Mouse (Mus musculus) liver, embryonic 16.5 days (tissue): ENCODE data around the gene Npc1l1. TPM values are rescaled to one million over a fixed set of nuclear protein-coding genes. Genes with fewer than 3 reads are reported as not detected.

Experiments used
- ATAC-seq: fragments of 200-750 bp; cut with Nextera tagmentation; 2 replicates; pipeline ENCODE4 v1.8.0; 2017; ENCODE audit warnings: low read depth, mild to moderate bottlenecking, moderate number of reproducible peaks, moderate library complexity
- H3K27ac ChIP-seq: fragments of 300-500 bp; sonication (generic); 2 replicates; pipeline ENCODE4 v1.5.1; 2014; ENCODE audit warnings: mild to moderate bottlenecking, low read length
- H3K27me3 ChIP-seq: fragments of 300-500 bp; sonication (generic); 2 replicates; pipeline ENCODE4 v1.6.1; 2014; ENCODE audit warnings: low read depth, low read length, mixed read lengths; ENCODE audit not compliant: control insufficient read depth, insufficient read depth
- H3K36me3 ChIP-seq: fragments of 300-500 bp; sonication (generic); 2 replicates; pipeline ENCODE4 v1.6.1; 2014; ENCODE audit warnings: mild to moderate bottlenecking; ENCODE audit not compliant: control insufficient read depth, insufficient read depth
- H3K4me1 ChIP-seq: fragments of 300-500 bp; sonication (generic); 2 replicates; pipeline ENCODE4 v1.6.1; 2014; ENCODE audit warnings: low read depth, low read length, mixed read lengths; ENCODE audit not compliant: control insufficient read depth
- H3K4me2 ChIP-seq: fragments of 300-500 bp; sonication (generic); 2 replicates; pipeline ENCODE4 v1.6.1; 2014; ENCODE audit warnings: low read depth, low read length, mixed read lengths
- H3K4me3 ChIP-seq: fragments of 300-500 bp; sonication (generic); 2 replicates; pipeline ENCODE4 v1.5.1; 2014; ENCODE audit warnings: low read depth, mild to moderate bottlenecking, low read length
- H3K9ac ChIP-seq: fragments of 300-500 bp; sonication (generic); 2 replicates; pipeline ENCODE4 v1.6.1; 2014; ENCODE audit warnings: low read depth, low read length
- H3K9me3 ChIP-seq: fragments of 300-500 bp; sonication (generic); replicated peaks from 2 replicates; pipeline ENCODE4 v1.6.1; 2016; ENCODE audit warnings: low read length; ENCODE audit not compliant: control insufficient read depth
- WGBS: fragments of 180-500 bp; shearing (Covaris S2); extraction: QIAGEN DNeasy Blood & Tissue Kit; methylation state at CpG from one replicate; pipeline ENCODE4 v1.1.7; 2014; ENCODE audit not compliant: insufficient replicate concordance; 5-methylcytosine and 5-hydroxymethylcytosine counted together
- polyA plus RNA-seq: library from polyadenylated mRNA; unstranded; fragments of >200 nt; fragmentation: Nextera tagmentation; extraction: Ambion mirVana; gene quantifications from 2 replicates; pipeline ENCODE4 v1.2.1, GENCODE M21; 2015

The Npc1l1 gene
- polyA plus RNA-seq, 1 experiment from 2014 or later = 0.26 TPM

- Histone ChIP-seq H3K4me1 (peaks cover 12% of the 10 kb centered on the region), H3K9ac (no peak overlapping the region), H3K36me3 (no peaks in the 10 kb centered on the region), H3K4me2 (no peak overlapping the region), H3K9me3 (no peaks in the 10 kb centered on the region), H3K27ac (no peak overlapping the region), H3K27me3 (no peaks in the 10 kb centered on the region), H3K4me3 (no peak overlapping the region)
- WGBS = 69% methylated on average over 8 of the region's 8 CpGs
- no peak for ATAC-seq
These were observed 52.0 kb downstream of the Npc1l1 start for GRCm38 (mm10) chr11:6177781-6178420.

GRCm38 (mm10) chr11:6175506-6175905 lies 54.4 kb downstream of the Npc1l1 start:
- H3K9ac ChIP-seq = no peak overlapping the region
- H3K4me1 ChIP-seq = peaks cover 12% of the 10 kb centered on the region
- H3K27me3 ChIP-seq = no peaks in the 10 kb centered on the region
- no peak for ATAC-seq
- no peak overlapping the region for H3K4me2 ChIP-seq
- H3K27ac ChIP-seq = no peak overlapping the region
- H3K9me3 ChIP-seq = no peaks in the 10 kb centered on the region
- H3K4me3 ChIP-seq = no peak overlapping the region
- 48% methylated on average over 1 of the region's 1 CpGs for WGBS
- H3K36me3 ChIP-seq = no peaks in the 10 kb centered on the region

GRCm38 (mm10) chr11:6174719-6175118 lies 55.2 kb downstream of the Npc1l1 start:
- H3K36me3 ChIP-seq = no peaks in the 10 kb centered on the region
- H3K9ac ChIP-seq = no peak overlapping the region
- no peak overlapping the region for H3K4me3 ChIP-seq
- H3K27ac ChIP-seq = no peak overlapping the region
- no peaks in the 10 kb centered on the region for H3K27me3 ChIP-seq
- H3K4me1 ChIP-seq = peaks cover 12% of the 10 kb centered on the region
- no peak overlapping the region for H3K4me2 ChIP-seq
- peak; percentile 30; the same call in 1 of the 2 replicates for ATAC-seq
- WGBS = 23% methylated on average over 7 of the region's 7 CpGs
- H3K9me3 ChIP-seq = no peaks in the 10 kb centered on the region

DNA sequence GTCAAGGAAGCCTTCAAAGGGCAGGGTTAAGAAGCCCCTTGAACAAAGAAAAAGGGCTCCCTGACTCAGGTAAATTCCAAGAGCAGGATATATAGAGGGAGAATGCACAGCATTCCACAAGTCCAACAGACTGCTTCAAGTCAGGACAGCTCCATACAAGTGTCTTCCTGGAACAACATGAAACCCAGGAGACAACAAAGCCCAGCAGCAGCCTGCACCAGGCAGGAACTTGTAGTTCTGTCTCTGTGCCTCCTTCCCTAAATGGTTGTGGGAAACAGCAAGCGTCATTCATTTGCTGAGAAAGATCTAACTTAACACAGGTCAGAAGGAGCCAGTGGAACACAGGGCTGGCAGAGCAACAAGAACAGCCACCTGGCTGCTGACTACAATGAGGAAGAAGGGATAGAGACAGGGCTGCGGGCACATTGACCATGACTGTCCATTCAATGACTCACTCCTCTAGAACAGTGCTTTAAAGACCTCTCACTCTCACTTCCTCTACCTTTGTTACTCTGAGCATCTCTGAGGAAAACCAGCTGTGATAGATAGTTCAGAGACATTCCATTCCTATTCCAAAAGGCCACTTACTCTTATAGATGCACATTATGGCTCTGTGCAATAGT lies 60.8 kb downstream of the Npc1l1 start:
- no peak for ATAC-seq
- no peaks in the 10 kb centered on the region for H3K27me3 ChIP-seq
- H3K4me1 ChIP-seq = no peaks in the 10 kb centered on the region
- H3K9me3 ChIP-seq = no peaks in the 10 kb centered on the region
- WGBS = 20% methylated on average over 2 of the region's 2 CpGs
- H3K4me2 ChIP-seq = no peak overlapping the region
- H3K4me3 ChIP-seq = no peak overlapping the region
- H3K27ac ChIP-seq = no peak overlapping the region
- no peaks in the 10 kb centered on the region for H3K36me3 ChIP-seq
- no peak overlapping the region for H3K9ac ChIP-seq

- 84% methylated on average over 12 of the region's 12 CpGs for WGBS
- no peak for ATAC-seq
These were observed 63.6 kb downstream of the Npc1l1 start for GRCm38 (mm10) chr11:6166351-6166750.

DNA sequence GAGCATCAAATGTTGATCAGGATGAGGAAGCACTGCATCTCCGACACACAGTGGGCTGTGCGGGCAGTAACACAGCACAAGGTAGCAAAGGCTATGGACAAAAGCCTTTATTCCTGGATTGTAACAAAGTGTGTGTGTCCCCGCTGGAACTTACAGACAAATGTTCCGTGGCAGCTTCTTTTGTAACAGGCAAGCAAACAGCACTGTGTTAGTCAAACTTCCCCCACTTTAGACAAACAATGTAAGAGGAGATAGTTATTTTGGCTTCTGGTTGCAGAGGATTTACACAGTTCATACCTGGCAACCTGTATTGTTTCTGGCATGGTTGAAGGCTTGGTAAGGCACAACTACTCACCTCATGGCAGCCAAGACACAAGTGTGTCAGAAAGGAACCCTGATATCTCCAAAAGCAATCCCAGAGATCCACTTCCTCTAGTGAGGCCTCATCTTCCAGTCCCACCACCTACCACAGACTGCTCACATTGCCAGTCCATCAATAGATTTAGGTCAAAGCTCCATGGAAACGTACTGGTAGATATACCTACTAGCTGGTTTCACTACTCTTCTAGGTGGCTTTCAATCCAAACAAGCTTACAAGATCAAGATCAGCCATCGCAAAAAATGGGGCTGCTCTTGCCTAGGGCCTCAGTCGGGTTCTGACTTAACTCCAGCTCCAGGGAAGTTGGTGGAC lies 64.4 kb downstream of the Npc1l1 start:
- no peak overlapping the region for H3K4me3 ChIP-seq

More at GRCm38 (mm10) chr11:6166351-6166750, 63.6 kb downstream of the Npc1l1 start:
- Histone ChIP-seq H3K4me1 (no peaks in the 10 kb centered on the region; the same call in 1 of the 2 replicates), H3K27me3 (no peaks in the 10 kb centered on the region), H3K4me3 (no peak overlapping the region), H3K36me3 (no peaks in the 10 kb centered on the region), H3K9me3 (no peaks in the 10 kb centered on the region), H3K27ac (no peak overlapping the region), H3K4me2 (no peak overlapping the region), H3K9ac (no peak overlapping the region)

GRCm38 (mm10) chr11:6164781-6165180 lies 65.2 kb downstream of the Npc1l1 start:
- Histone ChIP-seq H3K4me2 (no peak overlapping the region), H3K9ac (no peak overlapping the region), H3K4me1 (no peaks in the 10 kb centered on the region; the same call in 1 of the 2 replicates), H3K27ac (no peak overlapping the region), H3K36me3 (no peaks in the 10 kb centered on the region), H3K9me3 (no peaks in the 10 kb centered on the region), H3K27me3 (no peaks in the 10 kb centered on the region), H3K4me3 (no peak overlapping the region)
- WGBS = 78% methylated on average over 7 of the region's 7 CpGs
- ATAC-seq = no peak

More for the DNA sequence above, 64.4 kb downstream of the Npc1l1 start:
- Histone ChIP-seq H3K4me1 (no peaks in the 10 kb centered on the region; the same call in 1 of the 2 replicates), H3K27me3 (no peaks in the 10 kb centered on the region), H3K9ac (no peak overlapping the region), H3K9me3 (no peaks in the 10 kb centered on the region), H3K27ac (peak overlapping the region; percentile 37; the same call in 1 of the 2 replicates), H3K4me2 (no peak overlapping the region), H3K36me3 (no peaks in the 10 kb centered on the region)
- ATAC-seq = peak; percentile 54
- WGBS = 66% methylated on average over 7 of the region's 7 CpGs

- H3K4me2 ChIP-seq = no peak overlapping the region
- ATAC-seq = no peak
- H3K27ac ChIP-seq = no peak overlapping the region
- H3K9me3 ChIP-seq = no peaks in the 10 kb centered on the region
- H3K4me3 ChIP-seq = no peak overlapping the region
- no peaks in the 10 kb centered on the region; the same call in 1 of the 2 replicates for H3K4me1 ChIP-seq
- no peaks in the 10 kb centered on the region for H3K36me3 ChIP-seq
- H3K27me3 ChIP-seq = no peaks in the 10 kb centered on the region
- 75% methylated on average over 12 of the region's 12 CpGs for WGBS
- no peak overlapping the region for H3K9ac ChIP-seq
These were observed 66.2 kb downstream of the Npc1l1 start for GRCm38 (mm10) chr11:6163706-6164105.

DNA sequence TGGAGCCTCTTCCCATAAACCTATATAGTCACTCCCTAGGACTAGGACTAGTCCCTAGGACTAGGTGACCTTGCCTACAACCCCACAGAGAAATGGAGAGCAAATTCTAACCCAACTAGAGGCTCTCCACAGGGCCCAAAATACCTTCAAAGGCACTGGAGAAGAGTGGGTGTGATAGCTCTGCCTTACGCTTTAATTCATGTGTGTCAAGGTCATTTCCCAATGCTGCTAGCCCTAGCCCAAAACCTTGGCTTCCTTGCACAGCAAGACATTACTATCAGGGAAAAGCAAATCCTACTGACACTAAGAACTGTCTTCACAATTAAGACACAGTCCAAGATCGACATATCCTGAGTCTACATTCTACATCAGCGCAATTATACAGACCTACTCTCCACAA lies 66.9 kb downstream of the Npc1l1 start:
- Histone ChIP-seq H3K4me1 (no peaks in the 10 kb centered on the region; the same call in 1 of the 2 replicates), H3K9me3 (no peaks in the 10 kb centered on the region), H3K4me3 (no peak overlapping the region), H3K4me2 (no peak overlapping the region), H3K27ac (no peak overlapping the region), H3K27me3 (no peaks in the 10 kb centered on the region), H3K36me3 (no peaks in the 10 kb centered on the region), H3K9ac (no peak overlapping the region)
- no peak for ATAC-seq
- WGBS = 83% methylated on average over 3 of the region's 3 CpGs
